Mouse (Mus musculus) midbrain, embryonic 13.5 days (tissue): ENCODE data around the gene Casc3. TPM values are rescaled to one million over a fixed set of nuclear protein-coding genes. Genes with fewer than 3 reads are reported as not detected.

Experiments
- ATAC-seq: fragments of 200-750 bp; cut with Nextera tagmentation; 2 replicates; pipeline ENCODE4 v1.8.0; 2017; ENCODE audit warnings: mild to moderate bottlenecking, moderate TSS enrichment, moderate library complexity
- H3K27ac ChIP-seq: fragments of 300-500 bp; sonication (generic); 2 replicates; pipeline ENCODE4 v1.5.1; 2015; ENCODE audit warnings: inconsistent platforms, mild to moderate bottlenecking, moderate library complexity
- H3K27me3 ChIP-seq: fragments of 300-500 bp; sonication (generic); 2 replicates; pipeline ENCODE4 v1.6.1; 2015; ENCODE audit warnings: mild to moderate bottlenecking, inconsistent platforms
- H3K36me3 ChIP-seq: fragments of 300-500 bp; sonication (generic); 2 replicates; pipeline ENCODE4 v1.6.1; 2015; ENCODE audit warnings: mild to moderate bottlenecking, inconsistent platforms
- H3K4me1 ChIP-seq: fragments of 300-500 bp; sonication (generic); replicated peaks from 2 replicates; pipeline ENCODE4 v1.6.1; 2015; ENCODE audit warnings: inconsistent platforms
- H3K4me2 ChIP-seq: fragments of 300-500 bp; sonication (generic); replicated peaks from 2 replicates; pipeline ENCODE4 v1.6.1; 2015; ENCODE audit warnings: moderate library complexity, mild to moderate bottlenecking, inconsistent platforms
- H3K4me3 ChIP-seq: fragments of 300-500 bp; sonication (generic); replicated peaks from 2 replicates; pipeline ENCODE4 v1.5.1; 2015; ENCODE audit warnings: mild to moderate bottlenecking, inconsistent platforms
- H3K9ac ChIP-seq: fragments of 300-500 bp; sonication (generic); replicated peaks from 2 replicates; pipeline ENCODE4 v1.6.1; 2015; ENCODE audit warnings: mild to moderate bottlenecking, inconsistent platforms
- H3K9me3 ChIP-seq: fragments of 300-500 bp; sonication (generic); 2 replicates; pipeline ENCODE4 v1.6.1; 2016; ENCODE audit warnings: mild to moderate bottlenecking, inconsistent platforms
- WGBS: fragments of 180-500 bp; shearing (Covaris S2); methylation state at CpG from one replicate; pipeline ENCODE4 v1.1.7; 2015; 5-methylcytosine and 5-hydroxymethylcytosine counted together
- polyA plus RNA-seq: library from polyadenylated mRNA; unstranded; fragments of >200 nt; fragmentation: Nextera tagmentation; extraction: Ambion mirVana; gene quantifications from 2 replicates; pipeline ENCODE4 v1.2.1, GENCODE M21; 2015

Casc3 gene
- polyA plus RNA-seq, 1 experiment from 2014 or later: 57.6 TPM

DNA sequence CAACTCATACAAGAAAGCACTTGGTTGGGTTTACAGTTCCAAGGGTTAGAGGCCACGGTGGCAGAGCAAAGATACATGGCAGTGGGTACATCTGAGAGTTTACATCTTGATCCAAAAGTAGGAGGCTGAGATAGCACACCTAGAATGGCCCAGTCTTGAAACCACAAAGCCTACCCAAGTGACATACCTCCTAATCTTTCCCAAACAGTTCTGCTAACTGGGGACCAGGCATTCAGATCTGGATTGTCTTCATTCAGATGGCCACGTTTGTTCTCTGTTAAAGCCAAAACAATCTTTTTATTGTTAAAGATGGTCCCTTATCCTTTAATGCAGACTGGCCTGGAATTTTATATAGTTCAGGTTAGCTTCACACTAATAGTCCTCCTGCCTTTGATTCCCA lies 23.2 kb downstream of the Casc3 start:
- peaks cover 94% of the 10 kb centered on the region for H3K36me3 ChIP-seq
- no peak for ATAC-seq
- no peak overlapping the region for H3K4me2 ChIP-seq
- no peak overlapping the region for H3K9ac ChIP-seq
- 85% methylated on average over 2 of the region's 2 CpGs for WGBS
- no peaks in the 10 kb centered on the region for H3K4me1 ChIP-seq
- no peak overlapping the region for H3K27ac ChIP-seq
- no peak overlapping the region for H3K4me3 ChIP-seq
- no peaks in the 10 kb centered on the region for H3K9me3 ChIP-seq
- no peaks in the 10 kb centered on the region for H3K27me3 ChIP-seq

DNA sequence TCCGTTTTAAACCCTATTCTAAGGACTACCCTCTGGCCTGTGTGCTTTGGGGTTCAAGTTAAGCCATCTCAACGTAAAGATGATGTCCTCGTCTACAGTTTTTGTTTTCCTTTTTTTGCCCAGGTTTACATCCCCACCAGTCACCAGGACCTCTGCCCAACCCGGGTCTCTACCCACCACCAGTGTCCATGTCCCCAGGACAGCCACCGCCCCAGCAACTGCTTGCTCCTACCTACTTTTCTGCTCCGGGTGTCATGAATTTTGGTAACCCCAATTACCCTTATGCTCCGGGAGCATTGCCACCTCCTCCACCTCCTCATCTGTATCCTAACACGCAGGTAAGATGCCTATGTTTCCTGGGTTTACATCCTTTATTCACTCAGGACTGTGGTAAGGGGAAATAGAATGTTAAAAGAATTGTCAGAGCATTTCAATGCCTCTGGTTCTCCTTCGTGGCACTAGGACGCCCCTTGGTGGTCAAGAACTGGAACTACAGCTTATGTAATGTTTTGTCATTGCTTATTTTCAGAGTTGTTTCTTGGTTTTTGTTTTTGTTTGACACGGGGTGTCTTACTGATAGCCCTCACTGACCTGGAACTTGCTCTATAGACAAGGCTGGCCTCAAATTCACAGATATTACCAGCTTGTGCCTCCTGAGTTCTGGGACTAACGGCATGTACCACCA lies 24.5 kb downstream of the Casc3 start:
- 72% methylated on average over 12 of the region's 12 CpGs for WGBS
- no peaks in the 10 kb centered on the region for H3K27me3 ChIP-seq
- ATAC-seq: no peak

DNA sequence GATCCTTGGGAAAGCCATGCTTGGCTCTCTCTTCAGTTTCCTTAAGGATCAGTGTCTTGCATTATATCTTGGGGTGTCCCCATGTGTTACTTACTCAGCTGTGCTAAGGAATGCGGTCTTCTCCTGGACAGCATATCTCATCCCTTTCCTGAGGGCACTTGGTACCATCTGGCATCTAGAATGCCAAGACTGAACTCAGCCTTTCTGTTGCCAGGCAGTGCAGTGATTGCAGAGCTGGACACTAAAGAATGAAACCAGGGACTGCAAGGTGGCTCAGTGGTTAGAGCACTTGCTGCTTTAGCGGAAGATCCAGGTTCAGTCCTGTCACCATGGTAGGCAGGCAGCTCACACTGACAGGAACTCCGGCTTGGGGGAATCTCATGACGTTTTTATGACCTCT lies 25.2 kb downstream of the Casc3 start:
- no peak overlapping the region for H3K27ac ChIP-seq
- no peak for ATAC-seq
- 83% methylated on average over 4 of the region's 4 CpGs for whole genome bisulfite sequencing
- no peaks in the 10 kb centered on the region for H3K9me3 ChIP-seq
- H3K4me3 ChIP-seq: no peak overlapping the region
- no peak overlapping the region for H3K9ac ChIP-seq
- H3K4me2 ChIP-seq: no peak overlapping the region
- peaks cover 11% of the 10 kb centered on the region for H3K4me1 ChIP-seq
- no peaks in the 10 kb centered on the region for H3K27me3 ChIP-seq
- H3K36me3 ChIP-seq: peaks cover 96% of the 10 kb centered on the region

More for the DNA sequence above, 24.5 kb downstream of the Casc3 start:
- peaks cover 5% of the 10 kb centered on the region for H3K4me1 ChIP-seq
- H3K4me2 ChIP-seq: no peak overlapping the region
- peaks cover 96% of the 10 kb centered on the region for H3K36me3 ChIP-seq
- no peaks in the 10 kb centered on the region for H3K9me3 ChIP-seq
- no peak overlapping the region for H3K27ac ChIP-seq
- no peak overlapping the region for H3K4me3 ChIP-seq
- H3K9ac ChIP-seq: no peak overlapping the region

DNA sequence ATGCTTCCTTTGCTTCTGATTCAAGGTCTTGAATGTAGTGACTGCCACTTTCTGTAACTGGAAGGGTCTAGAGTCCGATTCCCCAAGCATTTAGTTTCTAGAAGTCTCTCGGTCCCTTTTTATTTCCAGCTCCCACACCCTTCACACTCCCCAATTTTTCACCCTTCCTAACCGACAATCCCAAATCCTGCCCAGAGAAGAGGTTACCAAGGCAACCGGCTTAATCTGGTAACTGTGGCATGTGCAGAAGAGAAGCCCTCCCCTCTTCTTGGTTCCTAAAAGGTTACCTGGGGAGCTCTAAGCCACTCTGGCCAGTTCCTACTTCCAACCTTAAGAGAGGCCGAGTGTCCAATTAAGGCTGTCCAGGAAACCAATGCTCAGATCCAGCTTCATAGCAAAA lies 30.6 kb downstream of the Casc3 start:
- H3K4me3 ChIP-seq: no peak overlapping the region
- no peak overlapping the region for H3K27ac ChIP-seq
- no peaks in the 10 kb centered on the region for H3K9me3 ChIP-seq
- peaks cover 15% of the 10 kb centered on the region for H3K27me3 ChIP-seq
- no peak overlapping the region for H3K4me2 ChIP-seq
- H3K9ac ChIP-seq: no peak overlapping the region
- ATAC-seq: no peak
- peaks cover 46% of the 10 kb centered on the region for H3K36me3 ChIP-seq
- WGBS: 27% methylated on average over 5 of the region's 5 CpGs
- peaks cover 56% of the 10 kb centered on the region for H3K4me1 ChIP-seq

DNA sequence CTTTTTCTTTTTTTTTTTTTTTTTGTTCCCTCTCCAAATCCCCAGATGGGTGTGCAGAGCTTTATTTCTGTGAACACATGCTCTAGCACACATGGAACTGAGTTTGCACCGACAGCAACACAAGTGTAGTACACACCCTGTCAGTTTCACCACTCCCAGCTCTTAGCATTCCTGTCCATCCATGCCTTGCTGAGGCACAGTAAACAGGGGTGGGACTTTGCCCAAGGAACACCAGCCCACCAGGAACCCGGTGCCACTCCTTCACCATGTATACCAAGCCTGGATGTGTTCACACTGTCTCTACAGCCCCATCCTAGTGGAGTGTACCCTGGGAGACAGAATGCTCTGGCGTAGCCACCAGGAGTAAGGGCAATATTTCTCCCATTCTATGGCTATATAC lies 31.0 kb downstream of the Casc3 start:
- Histone ChIP-seq H3K4me1 (peaks cover 56% of the 10 kb centered on the region), H3K4me2 (no peak overlapping the region), H3K27me3 (peaks cover 15% of the 10 kb centered on the region), H3K4me3 (no peak overlapping the region), H3K9me3 (no peaks in the 10 kb centered on the region), H3K36me3 (peaks cover 42% of the 10 kb centered on the region), H3K27ac (no peak overlapping the region), H3K9ac (no peak overlapping the region)
- ATAC-seq: 0 out of 2 replicates have a peak, but pooled peaks have one; percentile 2
- 64% methylated on average over 3 of the region's 3 CpGs for WGBS

DNA sequence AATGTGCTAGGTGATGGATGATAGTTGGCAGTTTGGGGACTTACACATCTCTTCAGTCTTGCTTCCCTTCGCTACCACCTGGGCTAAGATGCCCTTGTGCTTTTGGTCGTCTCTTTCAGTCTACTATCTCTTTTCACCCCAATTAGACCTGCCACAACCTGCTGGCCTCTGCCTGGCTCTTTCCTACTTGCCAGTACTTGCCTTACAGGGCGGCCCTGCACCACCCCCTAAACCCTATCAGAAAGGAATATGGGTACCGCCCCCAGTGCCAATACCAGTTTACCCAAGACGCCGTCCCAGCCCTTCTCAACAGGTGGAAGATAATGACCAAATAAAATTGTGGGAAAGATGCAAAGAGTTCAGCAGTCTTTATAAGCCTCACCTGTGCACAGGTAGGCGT lies 31.4 kb downstream of the Casc3 start:
- H3K27ac ChIP-seq: no peak overlapping the region
- WGBS: 31% methylated on average over 7 of the region's 7 CpGs
- no peaks in the 10 kb centered on the region for H3K9me3 ChIP-seq
- peak; percentile 19; the same call in 1 of the 2 replicates for ATAC-seq
- H3K4me3 ChIP-seq: peak overlapping the region; percentile 58
- H3K9ac ChIP-seq: no peak overlapping the region
- H3K27me3 ChIP-seq: peaks cover 15% of the 10 kb centered on the region
- peaks cover 56% of the 10 kb centered on the region for H3K4me1 ChIP-seq
- peak overlapping the region; percentile 97 for H3K4me2 ChIP-seq
- H3K36me3 ChIP-seq: peaks cover 38% of the 10 kb centered on the region

DNA sequence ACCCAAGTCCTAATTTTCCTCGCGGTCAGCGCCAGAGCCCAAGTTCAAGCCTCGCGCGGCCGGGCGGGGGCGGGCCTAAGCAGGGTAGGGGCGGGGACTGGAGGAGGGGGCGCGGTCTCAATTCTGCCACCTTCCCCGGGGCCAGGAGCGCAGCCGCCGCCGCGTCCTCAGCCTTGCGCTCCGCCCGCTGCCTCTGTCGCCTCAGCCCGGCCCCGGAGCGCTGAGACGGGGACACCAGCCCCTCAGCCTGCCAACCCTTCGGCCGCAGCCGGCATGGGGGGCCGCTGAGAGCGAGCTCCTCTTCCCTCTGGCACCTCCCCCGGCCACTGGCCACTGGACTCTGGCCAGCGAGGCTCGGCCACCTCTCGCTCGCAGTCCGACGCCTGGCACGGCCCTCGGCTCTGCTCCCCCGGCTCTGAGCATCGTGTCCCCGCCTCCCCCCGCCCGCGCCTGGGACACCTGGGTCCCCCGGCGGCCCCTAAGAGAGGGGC lies 32.0 kb downstream of the Casc3 start, which contains the start of gene Rapgefl1:
Gene Rapgefl1 (plus strand): TSS at position 135 of the 491 bp plus-strand sequence.
- Histone ChIP-seq H3K9ac (peak within 1 kb of the TSS; percentile 76), H3K27ac (peak within 1 kb of the TSS; percentile 61), H3K4me2 (peak within 1 kb of the TSS; percentile 97), H3K9me3 (no peaks in the 10 kb centered on the region), H3K36me3 (peaks cover 33% of the 10 kb centered on the region), H3K27me3 (peaks cover 15% of the 10 kb centered on the region), H3K4me1 (peaks cover 56% of the 10 kb centered on the region), H3K4me3 (peak within 1 kb of the TSS; percentile 58)
- WGBS: 1% methylated on average over 43 of the region's 48 CpGs
- peak; percentile 89 for ATAC-seq

DNA sequence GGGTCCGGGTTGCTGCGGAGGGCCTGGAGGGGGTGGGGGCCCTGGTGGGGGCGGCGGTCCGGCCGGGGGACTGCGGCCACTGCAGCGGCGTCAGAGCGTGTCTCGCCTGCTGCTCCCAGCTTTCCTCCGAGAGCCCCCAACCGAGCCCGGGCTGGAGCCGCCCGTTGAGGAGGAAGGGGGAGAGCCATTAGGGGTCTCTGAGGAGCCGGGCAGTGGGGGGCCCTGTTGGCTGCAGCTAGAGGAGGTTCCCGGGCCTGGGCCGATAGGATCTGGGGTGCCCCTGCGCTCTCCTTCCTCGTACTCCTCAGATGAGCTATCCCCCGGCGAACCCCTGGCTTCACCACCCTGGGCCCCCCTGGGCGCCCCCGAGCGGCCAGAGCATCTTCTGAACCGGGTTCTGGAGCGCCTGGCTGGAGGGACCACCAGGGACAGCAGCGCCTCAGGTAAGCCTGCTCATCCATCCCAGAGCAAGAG lies 32.6 kb downstream of the Casc3 start:
- Histone ChIP-seq H3K4me1 (peaks cover 56% of the 10 kb centered on the region), H3K4me3 (peak overlapping the region; percentile 58), H3K9ac (peak overlapping the region; percentile 76), H3K9me3 (no peaks in the 10 kb centered on the region), H3K36me3 (peaks cover 27% of the 10 kb centered on the region), H3K4me2 (peak overlapping the region; percentile 97), H3K27ac (no peak overlapping the region), H3K27me3 (peaks cover 16% of the 10 kb centered on the region)
- ATAC-seq: peak; percentile 74
- WGBS: 2% methylated on average over 18 of the region's 29 CpGs

DNA sequence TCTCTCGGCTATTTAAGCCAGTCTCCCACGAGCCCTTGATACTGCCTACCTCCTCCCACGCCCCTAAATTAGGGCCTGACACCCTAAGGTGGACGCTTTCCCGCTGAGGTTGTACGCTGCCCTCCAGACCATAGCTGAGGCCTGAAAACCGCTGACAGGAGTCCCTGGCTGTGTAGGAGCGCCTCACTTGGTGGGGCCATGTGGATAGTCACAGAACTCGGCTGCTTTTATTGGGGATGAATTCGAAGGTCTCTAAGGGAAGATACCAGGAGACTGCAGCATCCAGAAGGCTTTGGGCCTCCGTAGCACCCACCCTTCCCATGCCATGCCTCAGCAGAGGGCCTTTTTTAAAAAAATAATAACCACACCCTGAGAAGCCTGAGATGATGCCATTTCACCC lies 33.2 kb downstream of the Casc3 start:
- 53% methylated on average over 11 of the region's 11 CpGs for WGBS
- H3K27me3 ChIP-seq: peaks cover 18% of the 10 kb centered on the region
- ATAC-seq: no peak
- H3K9me3 ChIP-seq: no peaks in the 10 kb centered on the region
- peak overlapping the region; percentile 76 for H3K9ac ChIP-seq
- H3K4me2 ChIP-seq: peak overlapping the region; percentile 97
- peaks cover 20% of the 10 kb centered on the region for H3K36me3 ChIP-seq
- no peak overlapping the region for H3K27ac ChIP-seq
- peak overlapping the region; percentile 58 for H3K4me3 ChIP-seq
- peaks cover 56% of the 10 kb centered on the region for H3K4me1 ChIP-seq

DNA sequence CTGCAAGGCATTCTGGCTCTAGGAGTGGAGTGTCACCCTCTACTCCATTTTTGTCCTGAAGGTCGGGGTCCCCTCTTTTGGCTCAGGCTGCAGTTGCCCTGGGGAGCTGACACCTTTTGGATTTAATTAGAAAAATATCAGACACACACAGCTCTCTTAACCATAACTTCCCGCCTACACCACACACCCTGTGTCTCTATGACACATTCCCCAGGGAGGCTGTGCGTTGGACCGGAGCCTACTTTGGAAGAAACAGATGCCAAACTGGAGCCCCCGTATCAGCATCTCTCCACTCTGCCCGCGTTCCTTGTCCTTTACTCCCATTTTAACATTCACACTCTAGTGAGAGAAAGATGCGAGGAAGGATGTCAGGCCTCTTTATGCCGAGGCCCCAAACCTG lies 33.8 kb downstream of the Casc3 start:
- Histone ChIP-seq H3K9ac (no peak overlapping the region), H3K4me2 (peak overlapping the region; percentile 97; the same call in 1 of the 2 replicates), H3K36me3 (peaks cover 14% of the 10 kb centered on the region), H3K4me3 (no peak overlapping the region), H3K27ac (no peak overlapping the region), H3K4me1 (peaks cover 56% of the 10 kb centered on the region), H3K27me3 (peaks cover 18% of the 10 kb centered on the region), H3K9me3 (no peaks in the 10 kb centered on the region)
- WGBS: 76% methylated on average over 9 of the region's 9 CpGs
- ATAC-seq: no peak

DNA sequence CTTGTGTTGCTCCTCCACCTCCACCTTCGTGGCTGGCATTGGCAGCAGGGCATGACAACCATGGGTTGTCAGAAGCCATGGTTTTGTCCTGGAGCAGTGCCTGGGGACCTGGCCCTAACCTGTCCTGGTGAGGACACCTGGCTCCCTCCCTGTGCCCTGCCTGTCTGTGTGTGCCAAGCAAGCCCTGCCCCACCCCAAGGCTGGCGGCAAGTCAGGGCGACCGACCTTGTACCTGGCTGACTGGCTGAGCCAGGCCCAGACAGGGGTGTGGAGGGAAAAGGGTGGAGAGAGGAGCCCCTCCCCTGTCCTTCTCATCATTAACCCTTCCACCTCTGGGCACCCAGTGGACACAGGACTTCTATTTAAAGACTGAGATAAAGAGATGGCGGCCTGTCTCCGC lies 34.7 kb downstream of the Casc3 start:
- H3K27ac ChIP-seq: no peak overlapping the region
- no peak overlapping the region for H3K9ac ChIP-seq
- H3K4me3 ChIP-seq: no peak overlapping the region
- H3K9me3 ChIP-seq: no peaks in the 10 kb centered on the region
- no peak for ATAC-seq
- H3K36me3 ChIP-seq: peaks cover 5% of the 10 kb centered on the region
- no peak overlapping the region for H3K4me2 ChIP-seq
- WGBS: 63% methylated on average over 6 of the region's 6 CpGs
- peaks cover 49% of the 10 kb centered on the region for H3K4me1 ChIP-seq
- peaks cover 18% of the 10 kb centered on the region for H3K27me3 ChIP-seq

DNA sequence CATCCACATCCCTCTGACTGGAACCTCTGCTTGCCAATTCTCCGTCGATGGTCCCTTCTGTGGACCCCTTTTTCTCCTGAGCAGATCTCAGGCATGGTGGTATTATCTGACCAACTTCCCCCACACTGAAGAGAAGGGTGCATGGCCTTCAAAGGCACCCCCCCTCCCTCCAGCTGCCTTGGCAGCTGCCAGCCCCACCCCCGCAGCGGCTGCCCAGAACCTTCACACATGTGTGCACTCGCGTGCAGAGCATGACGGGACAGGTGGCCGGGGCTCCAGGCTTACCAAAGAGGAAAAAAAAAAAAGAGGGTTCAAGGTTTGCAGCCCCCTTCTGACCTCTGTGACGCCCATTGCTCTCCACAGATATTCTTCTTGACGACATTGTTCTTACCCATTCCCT lies 35.2 kb downstream of the Casc3 start:
- Histone ChIP-seq H3K9ac (no peak overlapping the region), H3K4me1 (peaks cover 44% of the 10 kb centered on the region), H3K9me3 (no peaks in the 10 kb centered on the region), H3K27me3 (peaks cover 18% of the 10 kb centered on the region), H3K4me2 (no peak overlapping the region), H3K4me3 (no peak overlapping the region), H3K27ac (no peak overlapping the region), H3K36me3 (0 out of 2 replicates have a peak, but pooled peaks cover under 1% of the 10 kb centered on the region)
- WGBS: 60% methylated on average over 10 of the region's 10 CpGs
- ATAC-seq: no peak
